Mouse (Mus musculus) yolk sac, embryonic 10.5 days (tissue): ENCODE measurements around the gene Cdc42se1.
"Not testable (repeated sequence)": the region's sequence is repeated elsewhere in the genome, so short reads cannot be mapped to it uniquely, and the experiment has no call there.

ENCODE experiments used
- DNase-seq: peaks from one replicate; pipeline ENCODE4 v3.0.0-alpha.2; 2017; ENCODE audit warnings: low spot score

Cdc42se1 gene

GRCm38 (mm10) chr3:95228148-95228893 is at the start of gene Cdc42se1:
TSS of gene Cdc42se1 (plus strand) at chr3:95228732.
- DNase-seq: peak; percentile 89

- DNase-seq: no peak
Observed at GRCm38 (mm10) chr3:95178948-95179347, 49.6 kb upstream of the Cdc42se1 start.

DNA sequence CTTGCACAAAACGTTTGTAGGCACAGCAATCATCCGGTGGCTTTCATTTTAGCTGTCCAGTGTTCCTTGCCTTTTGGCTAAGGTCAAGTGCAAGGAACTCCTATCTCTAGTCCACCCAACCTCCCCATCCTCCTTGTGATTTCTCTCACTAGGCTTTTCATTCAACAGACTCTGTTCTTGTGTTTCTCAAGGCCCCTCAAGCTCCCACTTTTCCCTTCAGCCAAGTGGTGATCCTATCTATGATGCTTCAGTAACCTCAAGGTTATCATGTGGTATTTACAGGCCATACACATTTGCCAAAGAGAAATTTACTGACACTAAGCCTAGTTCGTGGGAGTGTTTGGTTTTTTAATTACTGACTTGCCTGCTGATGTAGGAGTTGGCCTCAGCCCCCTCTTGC is 48.6 kb upstream of the Cdc42se1 start:
- no peak for DNase-seq

GRCm38 (mm10) chr3:95181841-95182240 is 46.7 kb upstream of the Cdc42se1 start:
- DNase-seq: no peak

DNA sequence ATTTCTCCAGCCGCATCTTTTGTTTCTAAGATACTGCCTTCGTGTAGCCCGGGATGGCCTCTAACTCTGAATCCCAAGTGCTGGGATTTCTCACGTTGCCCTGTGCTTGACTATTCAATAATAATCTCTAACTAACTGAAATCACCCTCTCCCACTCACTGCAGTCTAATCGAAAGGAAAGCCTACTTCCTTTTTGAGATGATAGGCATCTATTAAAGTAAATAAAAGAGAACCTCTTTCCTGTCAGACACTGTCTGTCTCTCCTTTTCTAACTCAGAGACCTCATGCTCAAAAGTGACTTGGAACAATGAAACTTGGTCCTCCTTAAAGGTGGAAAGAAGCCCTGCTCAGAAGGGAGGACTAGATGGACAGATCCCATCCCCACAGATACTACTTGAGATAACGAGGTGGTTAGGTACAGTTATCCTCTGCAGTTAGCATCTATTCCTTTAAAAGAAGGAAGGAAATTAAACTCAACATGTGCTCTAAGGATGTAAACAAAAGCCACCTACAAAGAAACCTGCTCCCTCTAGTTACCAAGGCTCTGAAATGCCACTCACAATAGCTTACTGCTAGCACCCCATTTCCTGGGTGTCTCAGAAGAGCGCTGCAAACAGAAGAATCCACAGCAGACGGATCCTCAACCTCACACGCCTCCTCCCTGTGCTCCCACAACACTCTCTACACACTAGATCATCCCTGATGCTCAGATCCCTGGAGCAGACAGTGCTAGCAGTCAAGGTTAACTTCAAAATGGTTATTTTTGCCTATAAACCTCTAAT is 43.5 kb upstream of the Cdc42se1 start:
- DNase-seq: no peak

DNA sequence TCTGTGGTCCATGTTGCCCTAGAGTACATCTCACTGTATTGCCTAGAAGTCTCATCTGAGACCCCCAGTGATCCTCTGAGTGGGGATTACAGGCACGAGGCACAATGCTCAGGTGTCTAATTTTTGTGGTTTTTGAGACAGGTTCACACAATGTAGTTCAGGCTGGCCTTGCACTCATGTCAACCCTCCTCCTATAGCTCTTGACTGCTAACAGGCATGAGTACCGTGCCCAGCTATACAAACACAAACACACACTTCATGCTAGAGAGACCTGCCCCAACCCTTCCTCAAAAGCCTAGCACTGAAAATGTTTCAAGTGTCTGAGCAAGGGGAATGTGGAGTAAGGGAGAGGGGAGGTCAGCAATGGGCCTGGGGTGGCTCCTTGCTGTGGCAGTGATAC is 42.4 kb upstream of the Cdc42se1 start:
- no peak for DNase-seq

GRCm38 (mm10) chr3:95186888-95187287 is 41.6 kb upstream of the Cdc42se1 start:
- peak; percentile 51 for DNase-seq

- DNase-seq: no peak
Observed at GRCm38 (mm10) chr3:95194721-95195135, 33.8 kb upstream of the Cdc42se1 start.

DNA sequence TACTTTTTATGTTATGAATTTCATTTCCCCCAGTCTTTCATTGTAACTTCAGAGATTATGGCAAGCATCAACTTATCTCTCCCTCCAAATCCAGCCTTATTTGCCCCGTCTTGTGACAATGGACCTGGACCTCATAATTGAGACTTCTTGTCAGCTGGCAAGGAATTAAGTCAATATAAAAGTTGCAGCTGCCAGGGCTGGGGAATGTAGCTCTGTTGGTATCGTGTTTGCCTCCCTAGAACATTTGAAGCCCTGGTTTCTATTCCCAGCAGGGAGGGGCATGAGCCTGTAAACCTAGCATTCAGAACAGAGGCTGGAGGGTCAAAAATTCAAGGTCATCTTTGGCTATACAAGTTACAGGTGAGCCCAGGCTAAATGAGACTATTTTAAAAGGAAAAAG is 32.8 kb upstream of the Cdc42se1 start:
- no peak for DNase-seq

- no peak for DNase-seq
Observed at GRCm38 (mm10) chr3:95199101-95199500, 29.4 kb upstream of the Cdc42se1 start.

GRCm38 (mm10) chr3:95200132-95200531 is 28.4 kb upstream of the Cdc42se1 start:
- DNase-seq: peak; percentile 40

DNA sequence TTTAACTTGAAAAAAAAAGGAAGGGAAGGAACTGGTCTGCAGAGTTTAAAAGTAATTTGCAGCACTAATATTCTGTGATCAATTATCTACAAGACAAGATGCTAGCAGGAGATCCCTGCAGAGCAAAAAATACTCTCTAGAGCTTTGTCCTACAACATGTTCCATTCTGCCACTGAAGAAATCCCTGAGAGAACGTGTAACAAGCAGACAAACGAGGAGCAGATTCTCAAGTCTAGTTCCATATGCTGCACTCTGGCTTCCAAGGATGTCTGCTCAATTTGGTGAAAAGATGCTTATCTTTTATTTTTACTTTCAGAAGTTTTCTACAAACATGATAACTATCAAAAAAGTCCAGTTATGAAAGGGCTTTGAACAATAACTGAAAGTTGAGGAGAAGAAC is 28.0 kb upstream of the Cdc42se1 start:
- no peak for DNase-seq

DNA sequence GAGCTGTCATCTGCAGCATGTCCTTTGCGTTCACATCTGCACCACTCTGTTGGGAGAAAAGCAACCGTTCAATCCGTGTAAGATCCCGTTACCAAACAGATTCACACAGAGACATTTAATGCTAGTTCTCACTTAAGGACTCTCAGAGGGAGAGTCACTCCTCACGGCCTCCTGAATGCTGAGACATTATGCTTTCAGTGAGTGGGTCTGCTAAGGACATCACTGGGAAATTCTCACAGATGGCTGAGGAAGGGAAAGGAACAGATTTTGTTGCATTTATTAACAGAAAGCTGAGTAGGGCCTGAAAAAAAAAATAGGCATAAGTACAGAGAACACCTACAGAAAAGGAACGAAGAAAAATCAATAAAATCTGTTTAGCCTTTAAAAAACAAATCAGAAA is 24.7 kb upstream of the Cdc42se1 start:
- no peak for DNase-seq

DNA sequence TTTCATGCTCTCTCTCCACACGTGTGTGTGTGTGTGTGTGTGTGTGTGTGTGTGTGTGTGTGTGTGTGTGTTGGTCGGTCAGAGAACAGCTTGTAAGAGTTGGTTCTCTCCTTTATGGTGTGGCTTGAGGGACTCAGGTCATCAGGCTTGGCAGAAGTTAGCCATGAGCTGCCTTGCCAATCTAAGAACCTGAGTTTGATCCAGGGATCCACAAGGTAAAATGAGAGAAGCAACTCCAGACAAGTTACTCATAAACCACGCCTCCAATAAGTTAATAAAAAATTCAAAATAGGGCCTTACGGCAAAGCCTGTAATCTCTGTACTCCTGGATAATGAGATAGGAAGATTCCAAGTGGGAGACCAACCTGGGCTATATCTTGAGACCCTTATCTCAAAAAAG is 20.2 kb upstream of the Cdc42se1 start:
- no peak for DNase-seq

GRCm38 (mm10) chr3:95210585-95210984 is 17.9 kb upstream of the Cdc42se1 start:
- DNase-seq: no peak

GRCm38 (mm10) chr3:95212889-95213608 is 15.5 kb upstream of the Cdc42se1 start:
- not testable (repeated sequence) for DNase-seq

- DNase-seq: peak; percentile 40
Observed at GRCm38 (mm10) chr3:95213609-95213975, 14.9 kb upstream of the Cdc42se1 start.

DNA sequence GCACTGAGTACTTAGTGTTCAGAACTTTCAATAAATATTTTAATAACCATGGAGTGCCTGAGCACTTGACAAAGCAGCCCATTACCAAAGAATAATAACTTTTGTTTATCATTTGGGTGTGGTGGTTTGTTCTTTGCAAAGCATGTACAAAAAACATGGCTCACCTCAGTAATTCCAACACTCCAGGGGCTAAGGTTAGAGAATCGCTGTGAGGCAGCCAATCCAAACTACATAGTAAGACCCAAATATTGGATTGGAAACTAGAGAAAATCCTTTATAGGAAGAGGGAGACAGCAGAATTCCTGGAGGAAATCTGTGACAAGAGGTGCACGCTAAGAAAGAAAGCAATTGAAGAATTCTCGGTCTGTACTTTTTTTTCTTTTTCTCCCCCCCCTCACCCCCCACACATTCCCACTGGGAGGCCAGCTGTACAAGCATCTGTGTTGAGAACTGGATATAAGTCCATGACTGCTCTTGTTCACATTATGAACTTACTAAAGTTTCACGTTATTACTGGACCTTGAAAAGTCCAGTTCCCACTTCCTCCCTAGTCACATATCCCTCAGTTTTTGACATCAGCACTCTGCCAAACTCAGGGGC is 11.8 kb upstream of the Cdc42se1 start:
- no peak for DNase-seq

- peak; percentile 95 for DNase-seq
Observed at GRCm38 (mm10) chr3:95217255-95218134, 11.0 kb upstream of the Cdc42se1 start, which contains the start of gene Gabpb2. TSS of gene Gabpb2 (minus strand) at chr3:95217916.

GRCm38 (mm10) chr3:95218466-95219137 is 9.9 kb upstream of the Cdc42se1 start:
- DNase-seq: peak; percentile 64

- no peak for DNase-seq
Observed at GRCm38 (mm10) chr3:95223041-95223440, 5.5 kb upstream of the Cdc42se1 start.
